Mouse (Mus musculus) CH12.LX (cell line): Measurements from ENCODE around the gene Maf. TPM values are rescaled to one million over a fixed set of nuclear protein-coding genes. Genes with fewer than 3 reads are reported as not detected.

Source experiments
- DNase-seq: peaks from one replicate; pipeline ENCODE4 v3.0.0-alpha.2; 2013; ENCODE audit errors: extremely low read depth
- H3K27ac ChIP-seq: 2 replicates; pipeline ENCODE4 v1.5.1; 2012; ENCODE audit warnings: low read depth, mild to moderate bottlenecking, control low read depth, moderate library complexity; ENCODE audit not compliant: insufficient read depth
- H3K27me3 ChIP-seq: replicated peaks from 2 replicates; pipeline ENCODE3; 2012; ENCODE audit warnings: inconsistent platforms
- H3K36me3 ChIP-seq, 2 experiments: replicated peaks in 1 of 2; 2 replicates each; pipeline versions ENCODE3 to v1.6.1; 2012; ENCODE audit warnings: inconsistent platforms in 1 of 2, low read length in 1 of 2, mild to moderate bottlenecking in 1 of 2, mixed read lengths in 1 of 2, moderate library complexity in 1 of 2; ENCODE audit not compliant: control insufficient read depth in 1 of 2, insufficient read depth in 1 of 2
- H3K4me1 ChIP-seq, 2 experiments: 2 replicates each; pipeline ENCODE4 v1.6.1; 2012; ENCODE audit warnings: inconsistent platforms in 1 of 2, moderate library complexity in 1 of 2; ENCODE audit not compliant: insufficient read depth in 2 of 2, control insufficient read depth in 1 of 2
- H3K4me2 ChIP-seq: 2 replicates; pipeline ENCODE4 v1.6.1; 2012; ENCODE audit warnings: low read depth, mild to moderate bottlenecking, control low read depth; ENCODE audit not compliant: poor library complexity, insufficient read depth, severe bottlenecking
- H3K4me3 ChIP-seq, 3 experiments: fragments of 150-350 bp in 1 of 3; sonication (generic) in 1 of 3; replicated peaks in 1 of 3; 2 replicates each; pipeline versions ENCODE3 to v1.5.1; 2011 to 2012; ENCODE audit warnings: low read depth in 2 of 3, low read length in 2 of 3, mild to moderate bottlenecking in 2 of 3, moderate library complexity in 2 of 3, control low read depth in 1 of 3, improper control_type of control experiment in 1 of 3, inconsistent platforms in 1 of 3, mixed read lengths in 1 of 3; ENCODE audit not compliant: poor library complexity in 1 of 3
- H3K79me2 ChIP-seq: replicated peaks from 2 replicates; pipeline ENCODE4 v1.6.1; 2012; ENCODE audit warnings: mild to moderate bottlenecking, moderate library complexity; ENCODE audit not compliant: control insufficient read depth, poor library complexity, insufficient read depth, severe bottlenecking; ENCODE audit errors: extremely low read depth
- H3K9ac ChIP-seq: 2 replicates; pipeline ENCODE4 v1.6.1; 2012; ENCODE audit warnings: low read depth, mild to moderate bottlenecking, control low read depth, moderate library complexity; ENCODE audit not compliant: insufficient read depth
- H3K9me3 ChIP-seq: replicated peaks from 2 replicates; pipeline ENCODE3; 2012; ENCODE audit warnings: low read length, inconsistent platforms, mixed read lengths
- EP300 ChIP-seq: IDR thresholded peaks from 2 replicates; pipeline ENCODE4 v1.6.1; 2011; ENCODE audit warnings: low read length, improper control_type of control experiment
- JUN ChIP-seq: IDR thresholded peaks from 2 replicates; pipeline ENCODE4 v1.6.1; 2011; ENCODE audit warnings: low read depth, mild to moderate bottlenecking, low read length, improper control_type of control experiment, moderate library complexity; ENCODE audit not compliant: insufficient read depth
- MXI1 ChIP-seq: IDR thresholded peaks from 2 replicates; pipeline ENCODE4 v1.6.1; 2011; ENCODE audit warnings: mild to moderate bottlenecking, low read depth, low read length, improper control_type of control experiment
- MYC ChIP-seq: IDR thresholded peaks from 2 replicates; pipeline ENCODE4 v1.6.1; 2011; ENCODE audit warnings: low read depth, mild to moderate bottlenecking, improper control_type of control experiment, low read length
- POLR2AphosphoS2 ChIP-seq: IDR thresholded peaks from 2 replicates; pipeline ENCODE4 v1.6.1; 2011; ENCODE audit warnings: low read depth, low read length, improper control_type of control experiment
- RAD21 ChIP-seq: IDR thresholded peaks from 2 replicates; pipeline ENCODE4 v1.6.1; 2011; ENCODE audit warnings: low read depth, mild to moderate bottlenecking, low read length, improper control_type of control experiment, moderate library complexity
- SMC3 ChIP-seq: IDR thresholded peaks from 2 replicates; pipeline ENCODE4 v1.6.1; 2011; ENCODE audit warnings: low read depth, low read length, improper control_type of control experiment
- ZC3H11A ChIP-seq: IDR thresholded peaks from 2 replicates; pipeline ENCODE4 v1.6.1; 2012; ENCODE audit warnings: low read depth, mild to moderate bottlenecking, inconsistent platforms, low read length, improper control_type of control experiment
- ZKSCAN1 ChIP-seq: IDR thresholded peaks from 2 replicates; pipeline ENCODE4 v1.6.1; 2012; ENCODE audit warnings: low read depth, inconsistent platforms, low read length, improper control_type of control experiment, borderline replicate concordance
- dilution Hi-C: fragments of 300-500 bp; cut with MboI; formaldehyde crosslinking; loops from 2 replicates; pipeline ENCODE4 v1.14.3; 2020; ENCODE audit warnings: low sequenced_read_pairs; ENCODE audit not compliant: extremely low pct_unique_long_range_greater_than_20kb, extremely low pct_ligation_motif_present
- in situ Hi-C: fragments of 300-500 bp; cut with MboI; formaldehyde crosslinking; loops from 3 replicates; pipeline ENCODE4 v1.14.3; 2019; ENCODE audit warnings: low sequenced_read_pairs, low pct_ligation_motif_present, low pct_unique_long_range_greater_than_20kb, mixed read lengths
- polyA plus RNA-seq: library from polyadenylated mRNA; unstranded; fragments of >175 nt; gene quantifications from 2 replicates; pipeline ENCODE4 v1.2.1, GENCODE M21; 2012; ENCODE audit warnings: low read depth; ENCODE audit not compliant: insufficient read length
- total RNA-seq, 2 experiments: library from RNA; depleted of rRNA; stranded (reverse); fragments of 300-350 nt in 1 of 2; fragments of >200 nt in 1 of 2; gene quantifications; 2 replicates each; pipeline ENCODE4 v1.2.3; 2012 to 2014

The Maf gene
- total and polyA plus RNA-seq, 3 experiments, result not detected

- Histone ChIP-seq H3K27ac (no peak overlapping the region), H3K4me3 (no peak overlapping the region), H3K4me1 (no peaks in the 10 kb centered on the region), H3K4me2 (no peak overlapping the region), H3K79me2 (no peaks in the 10 kb centered on the region), H3K9ac (no peak overlapping the region), H3K9me3 (no peaks in the 10 kb centered on the region), H3K36me3 (no peaks in the 10 kb centered on the region), H3K27me3 (peaks cover 60% of the 10 kb centered on the region)
- no peak for DNase-seq
- in situ Hi-C loops, result no loop called here
- dilution Hi-C loops, result no loop called here
- no peak for TF ChIP-seq POLR2AphosphoS2
- no peak for TF ChIP-seq JUN
- TF ChIP-seq EP300, result no peak
- no peak for TF ChIP-seq SMC3
Measured at GRCm38 (mm10) chr8:115641936-115642335, 65.7 kb downstream of the Maf start.

- Histone ChIP-seq H3K27me3 (peaks cover 59% of the 10 kb centered on the region), H3K4me3 (no peak overlapping the region), H3K9me3 (no peaks in the 10 kb centered on the region)
- dilution Hi-C loops (no loop called here), in situ Hi-C loops (no loop called here)
- TF ChIP-seq ZC3H11A (no peak), MYC (no peak), POLR2AphosphoS2 (no peak), EP300 (no peak)
- TF ChIP-seq, all 38 proteins: peak for 0
- H3K4me1 ChIP-seq, result no peaks in the 10 kb centered on the region
- H3K4me2 ChIP-seq, result no peak overlapping the region
- no peaks in the 10 kb centered on the region for H3K79me2 ChIP-seq
- no peak for DNase-seq
- H3K36me3 ChIP-seq, result no peaks in the 10 kb centered on the region
- no peak overlapping the region for H3K27ac ChIP-seq
- H3K9ac ChIP-seq, result no peak overlapping the region
Measured at GRCm38 (mm10) chr8:115639951-115640350, 67.6 kb downstream of the Maf start.

GRCm38 (mm10) chr8:115636751-115637150 lies 70.8 kb downstream of the Maf start:
- H3K4me1 ChIP-seq, result no peaks in the 10 kb centered on the region
- H3K27me3 ChIP-seq, result peaks cover 62% of the 10 kb centered on the region
- no peak for TF ChIP-seq ZKSCAN1
- no peak for TF ChIP-seq MXI1
- no peak for TF ChIP-seq RAD21
- no peak for TF ChIP-seq MYC
- DNase-seq, result no peak
- in situ Hi-C loops, result no loop called here
- H3K36me3 ChIP-seq, result no peaks in the 10 kb centered on the region
- no peak overlapping the region for H3K4me3 ChIP-seq
- no peak overlapping the region for H3K4me2 ChIP-seq
- H3K79me2 ChIP-seq, result no peaks in the 10 kb centered on the region
- no peaks in the 10 kb centered on the region for H3K9me3 ChIP-seq
- no peak overlapping the region for H3K9ac ChIP-seq
- H3K27ac ChIP-seq, result no peak overlapping the region
- dilution Hi-C loops, result no loop called here
